Mouse (Mus musculus): ENCODE data around the gene Usp3. TPM values are rescaled to one million over a fixed set of nuclear protein-coding genes. Genes with fewer than 3 reads are reported as not detected.
A peak's percentile ranks its signal among the peaks of the same experiment; 100 is the strongest.

The Usp3 gene
- total RNA-seq (2021): 10 to 100 TPM; 33.0 to 41.0 TPM
- long read RNA-seq, experiment 1, full-length matches to known transcripts: 14 of 18 reads
- long read RNA-seq, experiment 1, partial matches to known transcripts: 1 of 18 reads
- long read RNA-seq, experiment 1, other reads (novel, unspliced or antisense): 3 of 18 reads
- long read RNA-seq, experiment 2, full-length matches to known transcripts: 22 of 43 reads
- long read RNA-seq, experiment 2, partial matches to known transcripts: 3 of 43 reads
- long read RNA-seq, experiment 2, other reads (novel, unspliced or antisense): 18 of 43 reads

- DNase-seq (ENCODE audit: low spot score in 2 of 2): peak; percentile 94 to 96
Measured at GRCm38 (mm10) chr9:66592708-66593612, at the start of gene Usp3. TSS of gene Usp3 (minus strand) at chr9:66593142.

DNA sequence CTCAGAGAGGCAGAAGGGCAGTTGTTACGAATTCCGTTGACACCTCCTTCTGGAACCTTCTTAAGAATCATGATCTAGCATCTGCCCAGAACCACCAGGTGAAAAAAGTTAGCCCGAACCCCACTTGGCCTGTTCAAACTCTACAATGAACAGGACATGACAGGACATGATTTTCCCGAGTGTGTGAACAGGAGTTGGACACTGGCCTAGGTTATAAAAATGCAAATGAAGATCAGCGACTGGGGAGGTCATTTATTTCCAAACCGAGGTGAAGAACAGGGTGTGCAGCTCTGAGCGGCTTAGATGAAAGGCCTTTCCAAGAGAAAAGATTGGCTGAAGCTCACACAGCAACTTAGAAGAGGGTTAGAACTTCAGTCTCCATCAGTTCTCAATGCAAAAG, 47.5 kb upstream of the Usp3 start:
- DNase-seq (ENCODE audit: low spot score in 2 of 2): no peak

- DNase-seq (ENCODE audit: low spot score in 2 of 2): no peak
Measured at GRCm38 (mm10) chr9:66639626-66640025, 46.7 kb upstream of the Usp3 start.

DNA sequence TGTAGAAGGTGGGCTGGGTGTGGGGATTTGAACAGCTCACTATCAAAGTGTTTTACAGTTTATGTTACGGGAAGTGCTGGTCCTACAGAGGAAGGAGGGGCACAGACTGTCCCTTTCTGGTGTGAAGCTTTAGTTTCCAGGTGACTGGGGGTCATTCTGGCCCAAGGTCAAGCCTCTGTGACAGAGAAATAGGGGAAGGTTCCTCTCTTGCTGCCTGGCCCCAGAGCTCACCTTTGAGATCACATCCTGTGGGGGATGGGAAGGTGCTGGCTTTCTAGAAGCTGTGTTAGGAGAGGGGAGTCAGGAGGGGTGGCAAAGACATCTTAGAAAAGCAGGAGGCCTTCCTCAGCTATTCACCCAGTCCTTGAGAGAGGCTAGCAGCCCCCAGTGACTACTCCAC, 39.5 kb upstream of the Usp3 start:
- no peak for DNase-seq (ENCODE audit: low spot score in 2 of 2)

DNA sequence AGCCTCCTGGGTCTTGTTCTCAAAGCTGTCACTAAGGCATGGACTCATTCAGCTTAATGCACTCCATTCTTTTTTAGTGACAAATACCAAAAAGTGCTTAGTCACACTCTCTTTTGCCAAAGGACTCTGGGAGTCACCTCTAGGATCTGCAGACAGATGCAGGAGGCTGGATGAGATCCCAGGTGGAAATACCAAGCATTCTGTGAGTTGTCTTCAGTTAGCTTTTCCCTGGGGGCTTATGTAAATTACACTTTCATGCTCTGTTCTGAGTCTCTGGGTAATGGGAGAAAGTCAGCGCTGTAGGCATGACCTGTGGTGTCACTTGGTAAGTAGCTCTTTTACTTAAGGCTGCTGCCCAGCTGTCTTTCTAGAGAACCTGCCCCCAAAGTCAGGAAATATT, 38.0 kb upstream of the Usp3 start:
- DNase-seq (ENCODE audit: low spot score in 2 of 2): no peak

DNA sequence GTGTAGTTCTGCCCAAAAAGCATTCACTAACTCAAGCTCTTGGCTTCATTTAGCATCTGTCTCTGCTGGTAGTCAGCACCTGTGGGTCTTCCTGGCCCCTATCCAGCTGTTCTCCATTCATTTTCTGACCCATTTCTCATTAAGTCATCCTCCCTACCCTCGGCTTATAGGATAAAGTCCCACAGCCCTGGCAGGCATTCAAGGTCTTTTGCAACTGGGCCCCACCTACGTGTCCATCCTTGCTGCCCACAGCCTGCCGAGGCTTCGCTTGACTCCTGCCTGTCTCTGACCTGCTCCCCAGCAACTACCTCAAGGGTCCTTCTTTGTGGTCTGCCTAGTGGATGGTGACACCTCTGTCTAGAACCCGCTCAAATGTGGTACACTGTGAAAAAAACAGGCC, 33.7 kb upstream of the Usp3 start:
- peak in 1 of 2 experiments; percentile 56 for DNase-seq (ENCODE audit: low spot score in 2 of 2)

DNA sequence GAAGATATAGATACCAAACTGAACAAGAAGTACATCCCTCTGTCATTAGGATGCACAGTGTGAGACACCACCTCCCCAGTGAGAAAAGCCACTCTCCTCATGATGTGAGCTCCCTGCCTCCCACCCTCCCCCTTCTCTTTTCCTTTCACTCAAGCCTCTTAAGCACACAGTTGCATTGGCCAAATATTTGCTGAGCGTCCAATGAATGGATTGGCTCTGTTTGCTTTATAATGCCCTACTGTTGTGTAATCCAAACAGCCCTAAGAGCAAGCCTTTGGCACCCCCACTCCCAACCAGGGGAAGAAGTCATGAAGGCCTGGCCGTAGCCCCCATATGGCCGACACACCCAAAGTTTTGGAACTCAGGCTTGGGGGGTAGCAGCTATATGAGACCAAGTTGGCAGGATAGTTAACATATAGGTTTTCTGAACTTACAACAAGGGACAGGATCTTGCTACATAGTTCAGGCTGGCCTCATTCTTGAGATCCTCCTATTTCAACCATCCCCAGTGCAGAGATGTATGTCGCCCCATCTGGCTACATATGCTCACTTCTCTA, 33.1 kb upstream of the Usp3 start:
- DNase-seq (ENCODE audit: low spot score in 2 of 2): no peak

- no peak for DNase-seq (ENCODE audit: low spot score in 2 of 2)
Measured at GRCm38 (mm10) chr9:66624873-66625272, 31.9 kb upstream of the Usp3 start.

DNA sequence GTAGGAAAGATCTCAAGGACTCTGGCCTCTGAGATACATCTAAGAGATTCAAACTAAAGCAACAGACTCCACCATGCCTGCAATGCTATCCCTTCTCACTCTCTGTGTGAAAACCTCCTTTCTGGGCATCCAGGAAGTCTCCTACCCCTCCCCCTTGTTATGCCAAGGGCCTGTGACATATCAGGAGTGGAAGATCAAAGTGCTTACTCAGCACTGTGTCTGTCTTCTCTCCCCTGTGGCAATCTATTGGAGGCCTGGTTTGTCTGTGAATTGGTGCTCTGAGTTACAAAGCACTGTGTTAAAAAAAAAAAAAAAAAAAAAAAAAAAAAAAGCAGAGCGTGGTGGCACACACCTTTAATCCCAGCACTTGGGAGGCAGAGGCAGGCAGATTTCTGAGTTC, 30.7 kb upstream of the Usp3 start:
- DNase-seq (ENCODE audit: low spot score in 2 of 2): no peak

DNA sequence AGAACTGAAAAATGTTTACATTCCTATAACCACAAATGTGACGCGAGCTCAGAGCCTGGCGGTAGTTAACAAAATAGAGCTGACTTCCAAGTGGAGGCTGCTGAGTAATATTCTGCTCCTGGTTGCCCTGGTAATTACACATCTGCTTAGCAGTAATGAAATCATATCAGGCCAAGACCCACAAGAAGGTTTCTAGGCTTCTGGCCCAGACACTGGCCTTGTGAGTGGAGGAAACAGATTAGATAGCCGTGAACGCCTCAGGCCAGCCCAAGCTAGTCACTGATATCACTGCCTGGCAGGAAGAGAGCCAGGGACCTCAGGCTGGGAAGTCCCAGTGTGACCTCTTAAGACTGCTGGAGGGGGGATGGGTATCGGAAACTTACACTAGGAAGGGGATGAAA, 27.6 kb upstream of the Usp3 start:
- peak; percentile 49 to 51 for DNase-seq (ENCODE audit: low spot score in 2 of 2)

GRCm38 (mm10) chr9:66620055-66620454, 27.1 kb upstream of the Usp3 start:
- DNase-seq (ENCODE audit: low spot score in 2 of 2): no peak

DNA sequence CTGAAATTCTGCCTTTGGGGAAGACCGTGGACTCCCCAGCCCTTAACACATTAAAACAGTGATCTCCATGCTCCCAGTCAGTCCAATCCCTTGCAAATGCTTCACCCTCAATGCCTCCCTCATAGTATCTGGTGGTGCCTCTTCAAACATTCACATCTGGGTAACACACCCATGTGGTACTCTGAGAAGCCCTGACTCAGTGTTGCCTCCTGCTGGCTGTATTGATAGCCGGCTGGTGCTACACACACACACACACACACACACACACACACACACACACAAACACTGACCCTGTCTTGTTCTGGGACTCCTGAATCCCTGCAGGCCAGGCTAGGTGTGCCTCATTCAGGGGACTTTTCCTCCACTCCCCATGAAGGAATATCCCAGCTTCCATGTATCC, 24.9 kb upstream of the Usp3 start:
- DNase-seq (ENCODE audit: low spot score in 2 of 2): no peak

GRCm38 (mm10) chr9:66616858-66617257, 23.9 kb upstream of the Usp3 start:
- DNase-seq (ENCODE audit: low spot score in 2 of 2): no peak

- DNase-seq (ENCODE audit: low spot score in 2 of 2): no peak
Measured at GRCm38 (mm10) chr9:66615141-66615540, 22.2 kb upstream of the Usp3 start.

DNA sequence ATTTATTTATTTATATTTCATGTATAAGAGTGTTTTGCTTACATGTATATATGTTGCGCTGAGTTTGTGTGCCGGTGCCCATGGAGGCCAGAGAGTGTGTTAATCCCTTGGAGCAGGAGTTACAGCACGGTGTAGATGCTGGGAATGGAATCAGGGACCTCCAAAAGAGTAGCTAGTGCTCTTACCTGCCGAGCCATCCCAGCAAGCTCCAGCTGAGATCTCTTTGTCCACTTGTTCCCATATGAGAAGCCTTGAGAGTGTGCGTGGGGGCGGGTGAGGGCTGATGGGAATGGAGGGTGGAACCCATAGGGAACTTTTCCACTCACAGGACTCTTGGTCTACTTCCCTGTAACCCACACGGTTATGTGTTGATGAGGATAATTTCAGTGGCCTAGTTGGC, 21.6 kb upstream of the Usp3 start:
- no peak for DNase-seq (ENCODE audit: low spot score in 2 of 2)

GRCm38 (mm10) chr9:66613667-66614066, 20.7 kb upstream of the Usp3 start:
- DNase-seq (ENCODE audit: low spot score in 2 of 2): no peak

DNA sequence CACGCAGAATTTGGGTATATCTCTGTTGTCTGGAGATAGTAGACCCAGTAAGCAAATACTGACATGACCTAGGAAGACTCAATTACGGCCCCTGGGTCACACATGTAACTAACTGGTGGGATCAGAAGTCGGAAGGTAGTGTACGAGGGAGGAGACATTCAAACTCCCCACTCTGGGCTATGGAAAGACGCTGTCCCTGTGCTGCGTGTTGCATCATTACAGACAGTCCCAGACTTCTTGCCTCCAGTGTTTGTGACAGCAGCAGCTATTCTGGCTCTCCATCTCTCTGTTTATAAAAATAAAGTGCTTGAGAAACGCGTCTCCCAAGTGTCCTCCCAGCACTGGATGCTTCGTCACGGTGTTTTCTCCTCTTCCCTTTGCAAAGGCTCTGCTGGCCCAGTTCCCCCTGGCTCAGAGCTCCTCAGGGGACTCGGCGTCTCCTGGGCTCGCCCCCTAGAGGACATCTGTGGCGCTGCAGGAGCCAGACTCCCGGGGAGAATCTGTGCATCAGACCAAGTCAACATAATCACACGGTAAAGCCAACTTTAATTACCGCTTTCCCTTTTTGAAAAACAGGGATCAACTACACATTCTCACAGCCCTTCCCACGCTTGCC, 18.6 kb upstream of the Usp3 start:
- DNase-seq (ENCODE audit: low spot score in 2 of 2): peak; percentile 89 to 91

DNA sequence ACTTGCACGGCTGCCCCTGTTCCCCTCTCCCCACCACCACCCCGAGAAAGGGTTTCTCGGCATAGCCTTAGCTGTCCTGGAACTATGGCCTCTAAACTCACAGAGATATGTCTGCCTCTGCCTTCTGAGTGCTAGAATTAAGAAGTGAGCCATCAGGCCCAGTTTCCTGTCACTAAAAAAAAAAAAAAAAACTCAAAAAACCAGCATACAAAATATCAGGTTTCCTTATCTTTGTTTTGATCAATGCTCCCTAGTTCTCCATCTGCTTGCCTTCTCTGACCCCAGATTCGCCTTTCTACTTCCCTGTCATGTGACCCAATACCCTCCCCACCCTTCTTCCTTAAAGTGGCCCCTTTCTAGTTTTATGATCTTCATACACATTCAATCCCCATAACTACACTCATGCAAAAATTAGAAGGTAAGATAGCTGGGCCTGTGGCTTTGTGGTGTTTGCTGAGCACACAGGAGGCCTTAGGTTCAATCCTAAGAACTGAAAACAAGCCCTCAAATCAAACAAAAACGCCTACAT, 15.9 kb upstream of the Usp3 start:
- no peak for DNase-seq (ENCODE audit: low spot score in 2 of 2)

DNA sequence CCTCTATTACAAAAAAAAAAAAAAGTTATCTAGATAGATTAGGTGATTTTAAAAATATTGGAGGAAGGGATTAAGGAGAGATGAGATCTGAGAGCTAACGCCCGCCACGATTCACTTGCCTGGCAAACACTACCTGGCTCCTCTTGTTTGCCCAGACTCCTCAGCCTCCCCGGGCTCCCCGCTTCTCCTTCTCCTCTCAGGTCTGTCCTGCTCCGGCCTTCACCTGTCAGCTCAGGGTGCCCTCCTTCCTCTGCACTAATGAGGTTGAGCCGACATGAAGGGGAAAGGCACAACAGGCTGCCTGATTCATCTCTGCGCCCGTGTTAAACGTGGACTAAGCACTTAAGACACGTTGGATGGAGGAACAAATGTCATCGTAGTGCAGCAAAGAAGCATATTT, 13.9 kb upstream of the Usp3 start:
- DNase-seq (ENCODE audit: low spot score in 2 of 2): no peak

DNA sequence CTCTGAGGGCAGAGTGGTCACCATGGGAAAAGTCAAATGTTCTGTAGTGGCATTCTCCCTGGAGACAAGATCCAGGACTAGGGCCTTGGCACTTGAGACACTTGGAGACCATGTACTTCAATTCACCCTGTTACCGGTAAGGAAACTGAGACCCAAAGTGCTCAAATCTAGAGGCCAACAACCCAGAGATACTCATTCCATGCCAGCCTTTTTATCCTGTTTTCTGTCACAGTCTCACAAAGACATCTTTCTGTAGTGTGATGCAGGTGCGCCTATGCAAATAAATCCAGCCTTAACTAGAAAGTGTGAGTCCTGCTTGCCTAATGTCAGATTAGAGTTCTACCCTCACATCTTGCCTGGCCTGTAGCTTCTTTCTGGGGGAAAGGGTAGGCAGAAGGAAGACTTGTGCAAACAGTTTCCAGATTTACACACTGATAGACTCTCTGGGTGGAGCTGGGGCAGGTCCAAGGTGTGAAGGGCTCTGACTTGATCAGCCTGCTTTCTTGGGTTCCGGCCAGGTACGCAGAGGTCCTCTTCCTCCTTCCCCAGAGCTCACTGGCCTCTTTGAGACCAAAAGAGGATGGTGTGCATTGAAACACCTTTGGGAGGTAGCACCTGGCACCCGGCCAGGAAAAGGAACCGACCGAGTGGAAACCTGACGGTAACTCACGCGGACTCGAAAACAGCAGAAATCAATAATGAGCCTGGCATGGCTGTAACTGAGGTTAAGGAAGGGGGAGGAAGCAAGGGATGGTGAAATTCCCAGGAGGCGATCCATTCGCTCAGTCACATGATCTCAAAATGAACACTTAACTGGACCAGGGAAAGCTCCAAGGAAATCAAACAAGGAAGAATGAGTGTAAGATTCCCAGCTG, 13.2 kb upstream of the Usp3 start:
- no peak for DNase-seq (ENCODE audit: low spot score in 2 of 2)
